Mouse (Mus musculus) cerebellum, adult (tissue): Measurements from ENCODE around the gene Hes2.

Experiments used
- ATAC-seq: cut with Nextera tagmentation; 2 replicates; pipeline ENCODE4 v1.9.2; 2017; ENCODE audit warnings: mild to moderate bottlenecking, moderate library complexity, mixed read lengths; ENCODE audit not compliant: insufficient number of reproducible peaks, low FRiP score, low TSS enrichment

Hes2 gene

GRCm38 (mm10) chr4:152131809-152132771 is 26.6 kb upstream of the Hes2 start:
- ATAC-seq = no peak

DNA sequence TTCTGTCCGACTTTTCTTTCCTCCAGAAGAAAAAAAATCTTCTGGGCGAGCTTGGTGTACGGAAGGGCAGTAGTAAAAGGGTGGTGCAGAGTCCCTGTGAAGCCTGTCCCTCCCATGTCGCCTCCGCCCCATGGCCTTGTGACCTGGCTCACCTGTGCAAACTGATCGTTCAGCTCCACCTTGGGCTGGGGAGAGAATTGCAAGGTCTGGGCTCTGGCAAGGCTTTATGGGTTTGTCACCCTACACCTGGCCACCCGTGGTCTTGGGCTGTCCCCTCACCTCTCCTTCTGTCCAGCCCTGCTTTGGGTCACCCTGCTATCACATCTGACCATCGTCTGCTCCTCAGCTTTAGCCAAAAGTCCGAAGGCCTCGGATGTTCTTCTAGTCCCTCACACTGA is 25.9 kb upstream of the Hes2 start:
- no peak for ATAC-seq

GRCm38 (mm10) chr4:152133213-152133612 is 25.5 kb upstream of the Hes2 start:
- ATAC-seq = no peak

GRCm38 (mm10) chr4:152134507-152134906 is 24.2 kb upstream of the Hes2 start:
- ATAC-seq = no peak

DNA sequence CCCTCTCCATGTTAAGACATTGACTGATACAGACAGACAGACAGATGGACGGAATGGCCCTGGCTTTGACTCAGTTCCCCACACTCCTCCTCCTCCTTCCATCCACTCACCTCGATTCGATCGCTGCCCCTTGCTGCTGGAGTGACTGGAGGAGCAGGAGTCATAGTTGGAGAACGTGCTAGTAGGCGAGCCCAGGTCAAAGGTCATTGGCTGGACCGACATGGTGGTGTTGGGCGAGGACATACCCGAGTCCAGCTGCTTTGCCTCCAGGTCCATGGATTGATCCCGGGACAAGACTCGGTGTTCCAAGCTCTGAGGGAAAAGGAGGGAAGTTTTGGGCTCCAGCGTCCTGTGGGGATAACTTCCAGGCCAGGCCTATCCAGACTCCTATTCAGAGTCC is 23.3 kb upstream of the Hes2 start:
- ATAC-seq = no peak

GRCm38 (mm10) chr4:152136112-152136875 is 22.4 kb upstream of the Hes2 start:
- ATAC-seq = no peak

DNA sequence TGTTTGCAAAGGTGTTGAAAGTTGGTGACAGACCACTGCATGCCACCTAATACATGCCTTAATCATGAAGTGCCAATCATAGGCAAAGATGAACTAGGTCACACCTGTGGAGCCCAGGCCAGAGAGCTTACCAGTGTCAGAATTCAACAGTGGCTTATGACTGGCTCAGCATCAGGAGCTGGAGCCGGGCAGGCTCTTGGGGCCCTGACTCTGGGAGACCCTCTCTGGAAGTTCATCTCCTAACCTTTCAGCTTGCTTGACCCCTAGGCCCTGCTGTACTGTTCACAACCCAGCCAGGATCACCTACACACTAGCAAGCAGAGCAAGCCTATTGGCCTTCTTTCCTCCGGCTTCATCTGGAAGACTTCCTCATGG is 21.8 kb upstream of the Hes2 start:
- ATAC-seq = no peak

GRCm38 (mm10) chr4:152138497-152139260 is 20.0 kb upstream of the Hes2 start:
- ATAC-seq = peak; percentile 59; the same call in 1 of the 2 replicates

GRCm38 (mm10) chr4:152140441-152140840 is 18.2 kb upstream of the Hes2 start:
- no peak for ATAC-seq

DNA sequence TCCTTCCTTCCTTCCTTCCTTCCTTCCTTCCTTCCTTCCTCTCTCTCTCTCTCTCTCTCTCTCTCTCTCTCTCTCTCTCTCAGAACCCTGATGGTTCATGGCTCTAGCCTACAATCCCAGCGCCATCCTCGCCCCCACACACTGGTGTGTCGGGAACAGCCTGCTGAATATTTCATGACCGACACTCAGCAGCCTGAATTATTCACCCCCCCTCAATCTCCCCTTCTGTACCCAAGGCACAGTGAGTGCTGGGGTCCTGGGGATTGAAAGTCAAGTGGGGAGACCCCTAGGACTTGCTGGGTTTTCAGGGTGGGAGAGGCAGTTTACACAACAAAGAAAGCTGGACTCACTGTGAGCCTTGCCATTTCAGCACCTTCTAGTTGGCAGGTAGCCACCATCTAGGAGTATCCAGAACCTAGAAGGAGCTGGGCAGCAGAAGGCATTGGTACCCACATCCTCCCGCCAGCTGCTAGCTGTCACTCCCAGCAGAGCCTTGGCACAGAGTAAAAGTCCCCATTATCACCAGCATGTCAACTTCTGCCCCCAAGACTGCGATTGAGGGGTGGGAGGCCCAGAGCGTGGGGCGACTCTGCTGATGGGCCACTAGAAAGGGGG is 17.0 kb upstream of the Hes2 start:
- no peak for ATAC-seq

- ATAC-seq = no peak
Observed at GRCm38 (mm10) chr4:152143632-152144031, 15.0 kb upstream of the Hes2 start.

GRCm38 (mm10) chr4:152145473-152145872 is 13.2 kb upstream of the Hes2 start:
- no peak for ATAC-seq

DNA sequence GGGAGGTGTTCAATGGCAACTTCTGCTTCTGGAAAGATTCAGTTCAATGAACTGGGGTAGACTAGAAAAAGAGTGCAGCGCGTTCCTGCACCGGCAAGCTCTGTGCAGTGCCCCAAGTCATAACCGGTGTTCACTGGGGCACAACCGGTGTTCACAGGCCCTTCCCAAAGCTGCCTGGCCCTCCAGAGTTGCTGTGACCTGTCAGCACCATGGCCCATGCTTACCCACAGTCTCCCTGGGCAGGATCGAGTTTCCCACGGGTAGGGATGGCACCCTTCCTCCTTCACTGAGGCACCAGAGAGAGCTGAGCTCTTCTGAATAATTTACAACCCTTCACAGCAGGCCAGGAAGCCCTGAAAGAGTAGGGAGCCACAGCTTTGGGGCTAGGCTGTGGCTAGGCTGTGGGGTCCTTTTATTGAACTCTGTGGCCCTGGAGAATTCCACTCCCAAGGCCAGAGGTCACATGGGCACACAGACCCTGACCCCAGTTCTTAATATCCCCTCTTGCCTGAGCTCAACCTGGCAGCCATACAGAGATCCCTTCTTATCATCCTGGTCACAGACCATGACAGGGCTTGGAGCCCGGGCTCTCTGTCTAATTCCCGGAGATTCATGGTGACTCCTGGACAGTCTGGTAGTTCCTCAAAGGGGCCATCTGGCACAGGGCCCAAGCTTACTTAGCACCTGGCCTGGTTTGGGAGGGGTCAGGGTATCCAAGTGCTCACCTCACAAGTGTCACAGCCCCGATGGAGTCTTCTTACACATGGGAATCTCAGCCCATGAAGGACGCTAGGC is 12.4 kb upstream of the Hes2 start:
- ATAC-seq = no peak

- no peak for ATAC-seq
Observed at GRCm38 (mm10) chr4:152150546-152150945, 8.1 kb upstream of the Hes2 start.

DNA sequence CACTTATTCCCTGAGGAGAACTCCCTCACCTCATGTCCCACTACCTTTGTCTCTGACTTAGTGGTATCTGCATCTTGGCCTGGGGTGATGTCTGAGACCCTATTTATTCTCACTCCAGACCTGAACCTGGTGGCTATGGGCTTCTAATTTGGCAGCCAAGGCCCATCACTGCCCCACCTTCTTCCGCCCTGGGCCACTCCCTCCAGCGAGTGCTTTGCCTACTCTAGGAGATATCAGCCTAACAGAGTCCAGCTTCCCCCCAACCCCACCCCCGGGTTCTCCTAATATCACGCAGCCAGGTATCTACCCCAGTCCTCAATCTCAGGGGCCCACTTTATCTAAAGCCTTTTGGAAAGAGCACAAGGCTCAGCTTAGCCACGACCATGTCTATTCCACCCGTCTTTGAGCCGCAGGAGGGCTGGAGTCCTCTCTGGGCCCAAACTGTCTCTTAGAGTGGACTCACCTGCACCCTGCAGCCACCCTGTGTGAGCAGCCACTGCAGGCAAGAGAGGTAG is 7.2 kb upstream of the Hes2 start:
- no peak for ATAC-seq

DNA sequence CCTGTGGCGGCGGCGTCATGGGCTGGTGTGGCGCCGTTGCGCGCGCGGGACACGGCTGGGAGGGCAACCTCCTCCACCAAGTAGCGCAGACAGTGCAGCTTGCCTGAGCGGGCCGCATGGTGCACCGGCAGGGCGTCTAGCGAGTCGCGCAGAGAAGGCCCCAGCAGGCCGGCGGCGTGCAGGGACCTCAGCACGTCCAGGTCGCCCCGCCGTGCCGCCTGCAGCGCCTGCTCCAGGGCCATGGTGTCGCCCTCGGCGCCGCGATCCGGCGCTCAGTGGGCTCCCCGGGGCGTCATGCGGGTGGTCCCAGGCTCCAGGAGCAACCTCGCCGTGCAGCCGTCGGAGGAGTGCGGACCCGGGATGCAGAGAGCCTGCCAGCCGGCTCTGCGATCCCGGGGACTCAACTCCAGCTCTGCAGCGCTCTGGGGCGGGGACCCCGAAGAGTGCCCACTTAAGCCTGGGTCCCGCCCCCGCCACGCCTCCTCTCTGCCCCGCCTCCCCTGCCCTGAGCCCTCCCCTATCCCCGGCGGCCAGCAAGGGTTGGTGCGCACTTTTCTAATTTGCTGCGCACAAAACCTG is 6.6 kb upstream of the Hes2 start, which contains the start of gene Espn:
Gene Espn, minus strand, starts transcription at position 406 of the 579 bp plus-strand sequence.
- no peak for ATAC-seq

GRCm38 (mm10) chr4:152153771-152154177 is 4.9 kb upstream of the Hes2 start:
- ATAC-seq = no peak

DNA sequence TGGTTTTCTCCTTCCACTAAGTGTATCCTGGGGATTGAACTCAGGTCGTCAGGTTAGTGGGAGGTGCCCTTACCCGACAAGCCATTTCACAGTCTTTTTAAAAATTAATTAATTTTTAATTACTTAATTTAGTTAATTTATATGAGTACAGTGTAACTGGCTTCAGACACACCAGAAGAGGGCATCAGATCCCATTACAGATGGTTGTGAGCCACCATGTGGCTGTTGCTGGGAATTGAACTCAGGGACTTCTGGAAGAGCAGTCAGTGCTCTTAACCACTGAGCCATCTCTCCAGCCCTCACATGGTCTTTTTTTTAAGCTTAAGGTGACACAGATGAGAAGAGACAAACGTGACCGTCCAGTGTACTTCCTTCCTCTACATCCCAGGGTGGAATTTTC is 3.6 kb upstream of the Hes2 start:
- no peak for ATAC-seq
